Mouse (Mus musculus): Measurements from ENCODE around the gene Olfr574. TPM values are rescaled to one million over a fixed set of nuclear protein-coding genes. Genes with fewer than 3 reads are reported as not detected.

Olfr574 gene
- not detected in 2 replicates for polyA plus RNA-seq (2012; ENCODE audit: insufficient read depth, low replicate concordance)

DNA sequence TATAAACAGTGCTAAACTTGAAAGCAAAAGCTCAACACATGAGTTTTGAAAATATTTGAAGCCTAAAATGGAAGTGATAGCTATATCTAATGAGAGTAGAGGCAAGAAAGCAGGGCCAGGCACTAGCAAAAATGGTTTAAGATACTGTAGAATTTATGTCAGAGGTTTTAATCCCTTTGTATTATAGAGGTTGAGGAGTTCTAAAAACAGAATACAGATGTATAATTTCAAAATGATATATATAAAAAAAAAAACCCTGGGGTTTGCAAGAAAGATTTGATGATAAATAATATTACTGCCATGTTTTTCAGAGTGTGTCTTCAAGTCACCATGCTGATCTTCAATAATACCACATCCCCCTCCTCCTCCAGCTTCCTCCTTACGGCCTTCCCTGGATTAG lies at the start of gene Olfr574:
Gene Olfr574, plus strand, starts transcription at position 301 of the 400 bp plus-strand sequence.
- H3K4me3 ChIP-seq (replicated peaks) = no peak within 1 kb of the TSS
- no peak for TF ChIP-seq FLI1 (IDR thresholded peaks at IDR 0.05; ENCODE audit: low read length)
- no peak for TF ChIP-seq GATA1 (IDR thresholded peaks at IDR 0.05; ENCODE audit: borderline replicate concordance, low read length)
- no peaks in the 10 kb centered on the region for H3K27me3 ChIP-seq (replicated peaks)
- no peaks in the 10 kb centered on the region for H3K9me3 ChIP-seq
- no peaks in the 10 kb centered on the region for H3K36me3 ChIP-seq (replicated peaks; ENCODE audit: low read length)
- H3K4me1 ChIP-seq = no peaks in the 10 kb centered on the region

DNA sequence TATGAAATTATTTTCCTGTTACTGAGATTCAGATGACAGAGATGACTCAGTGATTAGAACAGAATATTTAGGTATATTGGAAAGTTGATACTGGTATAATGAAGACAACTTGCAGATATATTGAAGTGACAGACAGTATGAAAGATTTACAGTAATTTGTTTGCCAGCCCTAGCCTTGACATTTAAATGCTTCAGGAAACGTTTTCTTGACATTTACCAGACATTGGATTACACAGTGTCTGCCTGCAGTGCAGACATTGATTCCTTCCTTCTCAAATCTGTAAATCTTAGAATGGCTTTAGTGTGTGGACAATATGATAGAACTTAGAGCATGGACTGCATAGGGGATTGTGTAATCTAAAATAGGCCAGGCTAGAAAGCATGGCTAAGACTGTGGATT lies 33.0 kb upstream of the Olfr574 start:
- no peak for TF ChIP-seq GATA1 (IDR thresholded peaks at IDR 0.05; ENCODE audit: borderline replicate concordance, low read length)
- no peak for TF ChIP-seq FLI1 (IDR thresholded peaks at IDR 0.05; ENCODE audit: low read length)

DNA sequence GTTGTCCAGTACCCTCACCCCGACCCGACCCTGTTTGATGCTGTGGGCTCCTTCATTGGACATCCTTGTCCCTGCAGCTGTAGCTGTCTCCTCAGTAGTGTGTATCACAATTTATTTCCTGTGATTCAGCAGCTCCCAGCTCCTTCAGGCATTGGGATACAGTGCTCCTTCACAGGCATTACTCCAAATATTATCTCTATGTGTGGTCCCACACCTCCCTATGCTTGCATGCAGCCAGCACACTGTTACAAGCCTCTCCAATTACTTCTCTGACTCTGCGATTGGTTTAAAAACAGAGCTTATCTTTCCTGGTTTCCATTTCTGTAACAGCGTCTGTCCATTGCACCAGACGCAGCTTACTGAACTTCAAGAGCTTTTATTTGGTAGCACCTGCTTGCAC lies 31.9 kb upstream of the Olfr574 start:
- no peaks in the 10 kb centered on the region for H3K9me3 ChIP-seq
- TF ChIP-seq GATA1 (IDR thresholded peaks at IDR 0.05; ENCODE audit: borderline replicate concordance, low read length) (no peak), FLI1 (IDR thresholded peaks at IDR 0.05; ENCODE audit: low read length) (no peak)
- no peaks in the 10 kb centered on the region for H3K27me3 ChIP-seq (replicated peaks)
- H3K4me3 ChIP-seq (replicated peaks) = no peak overlapping the region
- H3K4me1 ChIP-seq = no peaks in the 10 kb centered on the region
- H3K36me3 ChIP-seq (replicated peaks; ENCODE audit: low read length) = no peaks in the 10 kb centered on the region

More for the DNA sequence above, 33.0 kb upstream of the Olfr574 start:
- Histone ChIP-seq H3K4me3 (replicated peaks) (no peak overlapping the region), H3K27me3 (replicated peaks) (no peaks in the 10 kb centered on the region), H3K36me3 (replicated peaks; ENCODE audit: low read length) (no peaks in the 10 kb centered on the region), H3K9me3 (no peaks in the 10 kb centered on the region), H3K4me1 (no peaks in the 10 kb centered on the region)

DNA sequence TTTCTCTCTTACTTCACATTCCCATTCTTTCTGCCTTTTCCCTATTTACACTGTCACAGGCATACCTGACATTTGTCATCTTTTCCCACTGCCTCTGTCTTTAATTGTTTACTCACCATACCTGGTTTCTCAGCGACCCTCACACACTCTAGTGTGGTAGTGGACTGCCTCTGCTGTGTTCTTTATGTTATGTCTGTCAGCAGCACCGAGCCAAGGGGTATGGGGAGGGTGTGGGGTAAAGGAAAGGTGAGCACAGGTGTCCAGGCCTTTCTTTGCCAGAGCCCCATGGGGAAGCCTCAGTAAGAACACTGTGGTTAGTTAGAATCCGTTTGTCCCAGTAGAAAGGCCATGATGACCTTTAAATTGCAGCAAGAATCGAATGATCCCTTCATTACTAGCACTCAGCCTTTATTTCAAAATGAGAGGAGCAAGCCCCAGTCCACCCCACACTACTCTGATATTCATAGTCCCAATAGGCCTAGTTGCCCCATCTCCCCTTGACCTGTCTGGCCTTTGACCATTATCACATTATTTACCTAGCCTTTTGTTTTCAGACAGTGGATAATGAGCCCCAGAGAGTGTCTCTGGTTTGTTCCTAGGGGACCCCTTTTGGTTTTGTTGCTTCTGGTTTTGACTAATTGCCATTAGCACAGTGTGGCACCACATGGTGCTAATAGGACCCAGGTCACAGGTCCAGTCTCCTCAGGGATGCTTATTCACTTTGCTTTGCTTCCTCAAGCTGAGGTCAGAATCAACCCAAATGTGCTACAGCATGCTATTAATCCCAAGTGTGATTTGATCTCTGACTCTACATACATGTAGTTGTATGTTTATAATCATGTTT lies 31.0 kb upstream of the Olfr574 start, which contains the start of gene Olfr571:
Gene Olfr571, minus strand, starts transcription at position 505 of the 844 bp plus-strand sequence.
- H3K4me3 ChIP-seq (replicated peaks) = no peak within 1 kb of the TSS
- no peaks in the 10 kb centered on the region for H3K9me3 ChIP-seq
- no peaks in the 10 kb centered on the region for H3K27me3 ChIP-seq (replicated peaks)
- TF ChIP-seq FLI1 (IDR thresholded peaks at IDR 0.05; ENCODE audit: low read length) (no peak), GATA1 (IDR thresholded peaks at IDR 0.05; ENCODE audit: borderline replicate concordance, low read length) (no peak)
- H3K4me1 ChIP-seq = no peaks in the 10 kb centered on the region
- H3K36me3 ChIP-seq (replicated peaks; ENCODE audit: low read length) = no peaks in the 10 kb centered on the region

DNA sequence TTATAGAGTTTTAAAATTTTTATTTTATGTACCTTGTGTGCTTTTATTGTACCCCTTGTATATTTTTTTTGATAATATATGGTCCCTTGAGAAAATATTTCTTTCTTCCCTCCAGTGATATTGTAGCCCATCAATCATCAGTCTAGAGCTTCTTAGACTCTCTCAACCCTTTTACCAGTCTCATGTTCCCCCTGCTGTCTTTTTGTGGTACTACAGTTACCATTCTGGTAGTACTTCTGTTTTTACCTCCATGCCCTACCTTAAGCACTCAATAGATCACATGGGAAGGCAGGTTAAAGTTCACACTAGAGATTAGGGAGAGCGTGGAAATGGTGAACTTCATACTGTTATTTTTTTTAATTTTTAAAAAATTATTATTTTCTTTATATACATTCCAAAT lies 28.6 kb upstream of the Olfr574 start:
- no peaks in the 10 kb centered on the region for H3K4me1 ChIP-seq
- no peaks in the 10 kb centered on the region for H3K9me3 ChIP-seq
- no peaks in the 10 kb centered on the region for H3K36me3 ChIP-seq (replicated peaks; ENCODE audit: low read length)
- no peak overlapping the region for H3K4me3 ChIP-seq (replicated peaks)
- no peaks in the 10 kb centered on the region for H3K27me3 ChIP-seq (replicated peaks)
- TF ChIP-seq GATA1 (IDR thresholded peaks at IDR 0.05; ENCODE audit: borderline replicate concordance, low read length) (no peak), FLI1 (IDR thresholded peaks at IDR 0.05; ENCODE audit: low read length) (no peak)

DNA sequence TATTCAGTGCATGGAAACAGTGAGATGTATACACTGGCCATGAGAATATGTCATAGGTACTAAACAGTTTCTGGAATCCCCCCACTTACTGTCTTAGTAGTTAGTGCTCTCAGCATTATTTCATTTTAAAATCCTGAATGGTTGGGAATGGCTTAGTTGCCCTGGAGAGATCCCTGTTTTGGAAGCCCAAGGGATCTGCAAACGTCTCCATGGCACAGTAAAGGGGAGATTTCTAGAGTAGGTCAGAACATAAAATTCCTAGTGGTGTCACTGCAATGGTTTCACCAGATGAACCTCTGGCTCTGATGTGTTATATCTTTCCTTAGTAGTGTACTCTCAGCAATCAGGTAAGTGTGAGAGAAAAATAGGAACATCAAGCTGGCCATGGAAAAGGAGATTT lies 24.2 kb upstream of the Olfr574 start, which contains the start of gene Olfr572:
Gene Olfr572, plus strand, starts transcription at position 301 of the 400 bp plus-strand sequence.
- no peak within 1 kb of the TSS for H3K4me3 ChIP-seq (replicated peaks)
- no peaks in the 10 kb centered on the region for H3K36me3 ChIP-seq (replicated peaks; ENCODE audit: low read length)
- H3K27me3 ChIP-seq (replicated peaks) = no peaks in the 10 kb centered on the region
- H3K9me3 ChIP-seq = no peaks in the 10 kb centered on the region
- no peak for TF ChIP-seq FLI1 (IDR thresholded peaks at IDR 0.05; ENCODE audit: low read length)
- TF ChIP-seq GATA1 (IDR thresholded peaks at IDR 0.05; ENCODE audit: borderline replicate concordance, low read length) = no peak
- H3K4me1 ChIP-seq = no peaks in the 10 kb centered on the region

DNA sequence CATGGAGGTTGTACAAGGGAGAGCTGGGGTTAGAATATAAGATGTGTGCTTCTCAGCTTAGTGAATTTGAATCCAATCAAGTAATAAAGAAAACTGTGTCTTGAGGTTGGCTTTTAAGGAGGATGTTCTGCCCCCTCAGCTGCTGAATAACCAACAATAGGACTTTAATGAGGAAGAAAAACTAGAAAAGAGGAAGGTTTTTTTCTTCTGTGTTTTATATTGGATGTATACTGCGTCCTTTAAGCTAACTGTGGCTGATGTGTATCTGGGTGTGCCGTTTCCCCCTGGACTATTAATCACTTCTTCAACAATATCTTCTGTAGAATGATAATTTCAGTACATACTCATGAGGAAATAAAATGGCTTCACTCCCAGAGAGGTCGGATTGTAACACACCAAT lies 21.2 kb upstream of the Olfr574 start:
- no peaks in the 10 kb centered on the region for H3K4me1 ChIP-seq
- H3K4me3 ChIP-seq (replicated peaks) = no peak overlapping the region
- H3K9me3 ChIP-seq = no peaks in the 10 kb centered on the region
- H3K27me3 ChIP-seq (replicated peaks) = no peaks in the 10 kb centered on the region
- TF ChIP-seq FLI1 (IDR thresholded peaks at IDR 0.05; ENCODE audit: low read length) (no peak), GATA1 (IDR thresholded peaks at IDR 0.05; ENCODE audit: borderline replicate concordance, low read length) (no peak)
- no peaks in the 10 kb centered on the region for H3K36me3 ChIP-seq (replicated peaks; ENCODE audit: low read length)

DNA sequence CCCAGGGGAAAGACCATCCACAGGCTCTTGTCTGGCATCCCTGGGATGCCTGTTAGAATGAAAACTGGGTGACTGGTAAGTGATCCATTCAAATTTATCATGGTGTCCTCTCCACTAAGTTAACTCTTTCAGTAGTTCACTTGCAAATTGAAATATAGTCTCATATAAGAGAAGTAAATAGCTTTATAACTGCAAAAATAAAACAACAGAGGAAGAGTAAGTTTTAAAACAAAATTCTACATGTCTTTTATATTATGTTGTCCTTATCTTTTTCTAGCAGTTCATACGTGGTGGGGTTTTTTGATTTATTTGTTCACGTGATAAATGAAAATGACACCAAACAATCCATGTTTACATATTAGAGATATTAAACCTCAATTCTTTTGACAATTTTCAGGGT lies 5.8 kb upstream of the Olfr574 start, which contains the start of gene Olfr573-ps1:
Gene Olfr573-ps1, minus strand, starts transcription at position 101 of the 400 bp plus-strand sequence.
- no peaks in the 10 kb centered on the region for H3K4me1 ChIP-seq
- H3K9me3 ChIP-seq = no peaks in the 10 kb centered on the region
- TF ChIP-seq FLI1 (IDR thresholded peaks at IDR 0.05; ENCODE audit: low read length) (no peak), GATA1 (IDR thresholded peaks at IDR 0.05; ENCODE audit: borderline replicate concordance, low read length) (no peak)
- H3K36me3 ChIP-seq (replicated peaks; ENCODE audit: low read length) = no peaks in the 10 kb centered on the region
- H3K4me3 ChIP-seq (replicated peaks) = no peak within 1 kb of the TSS
- H3K27me3 ChIP-seq (replicated peaks) = no peaks in the 10 kb centered on the region

DNA sequence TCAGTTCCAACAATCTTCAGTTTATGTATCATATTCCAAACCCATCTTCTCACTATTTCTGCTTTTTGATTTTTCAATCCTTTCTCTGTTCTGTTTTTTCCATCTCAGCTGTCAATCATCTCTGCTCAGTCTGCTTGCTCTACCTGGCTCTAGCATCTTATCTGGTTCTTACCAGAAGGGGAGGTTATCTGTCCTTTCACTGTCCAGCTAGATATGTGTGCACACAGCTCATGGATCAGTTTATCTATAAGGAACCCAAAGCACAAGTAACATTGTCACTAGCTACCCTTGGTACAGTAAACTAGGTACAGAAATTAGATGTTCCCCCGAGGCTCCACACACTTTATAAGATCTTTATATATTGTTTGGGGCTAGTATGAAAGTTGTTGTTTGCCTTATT lies 4.8 kb upstream of the Olfr574 start:
- TF ChIP-seq GATA1 (IDR thresholded peaks at IDR 0.05; ENCODE audit: borderline replicate concordance, low read length) (no peak), FLI1 (IDR thresholded peaks at IDR 0.05; ENCODE audit: low read length) (no peak)
- no peaks in the 10 kb centered on the region for H3K9me3 ChIP-seq
- no peaks in the 10 kb centered on the region for H3K4me1 ChIP-seq
- no peaks in the 10 kb centered on the region for H3K27me3 ChIP-seq (replicated peaks)
- no peak overlapping the region for H3K4me3 ChIP-seq (replicated peaks)
- no peaks in the 10 kb centered on the region for H3K36me3 ChIP-seq (replicated peaks; ENCODE audit: low read length)

DNA sequence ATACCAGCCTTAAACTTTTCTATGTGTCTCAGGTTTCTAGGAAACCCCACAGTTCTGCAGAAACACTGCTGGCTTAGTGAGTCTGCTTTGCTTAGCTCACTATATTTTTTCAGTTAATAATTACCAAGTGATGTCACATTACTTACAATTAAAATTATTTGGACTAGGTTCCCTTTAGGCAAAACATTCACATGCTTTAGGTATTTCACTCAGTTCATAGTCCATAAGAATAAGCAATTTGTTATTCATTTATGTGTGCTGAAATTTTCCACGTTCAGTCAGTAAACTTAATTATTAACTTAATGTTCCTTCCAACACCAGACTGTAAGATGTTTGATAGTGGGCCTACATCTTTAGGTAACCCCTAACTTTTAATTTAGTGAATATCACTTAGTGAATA lies 2.5 kb downstream of the Olfr574 start:
- no peaks in the 10 kb centered on the region for H3K9me3 ChIP-seq
- H3K27me3 ChIP-seq (replicated peaks) = no peaks in the 10 kb centered on the region
- no peak overlapping the region for H3K4me3 ChIP-seq (replicated peaks)
- no peaks in the 10 kb centered on the region for H3K36me3 ChIP-seq (replicated peaks; ENCODE audit: low read length)
- no peak for TF ChIP-seq FLI1 (IDR thresholded peaks at IDR 0.05; ENCODE audit: low read length)
- TF ChIP-seq GATA1 (IDR thresholded peaks at IDR 0.05; ENCODE audit: borderline replicate concordance, low read length) = no peak
- no peaks in the 10 kb centered on the region for H3K4me1 ChIP-seq

Measured in megakaryocyte, embryonic 14.5 days (primary cell).